Mouse (Mus musculus): ENCODE measurements around the gene Chst3. TPM values are rescaled to one million over a fixed set of nuclear protein-coding genes. Genes with fewer than 3 reads are reported as not detected.

The Chst3 gene
- total RNA-seq (2014; rRNA removed; ENCODE audit: low replicate concordance) (2.2 and 2.4 TPM in 2 replicates), polyA plus RNA-seq (2015; fragmentation: Nextera tagmentation; extraction: Ambion mirVana) (0.20 and 0.27 TPM in 2 replicates)

DNA sequence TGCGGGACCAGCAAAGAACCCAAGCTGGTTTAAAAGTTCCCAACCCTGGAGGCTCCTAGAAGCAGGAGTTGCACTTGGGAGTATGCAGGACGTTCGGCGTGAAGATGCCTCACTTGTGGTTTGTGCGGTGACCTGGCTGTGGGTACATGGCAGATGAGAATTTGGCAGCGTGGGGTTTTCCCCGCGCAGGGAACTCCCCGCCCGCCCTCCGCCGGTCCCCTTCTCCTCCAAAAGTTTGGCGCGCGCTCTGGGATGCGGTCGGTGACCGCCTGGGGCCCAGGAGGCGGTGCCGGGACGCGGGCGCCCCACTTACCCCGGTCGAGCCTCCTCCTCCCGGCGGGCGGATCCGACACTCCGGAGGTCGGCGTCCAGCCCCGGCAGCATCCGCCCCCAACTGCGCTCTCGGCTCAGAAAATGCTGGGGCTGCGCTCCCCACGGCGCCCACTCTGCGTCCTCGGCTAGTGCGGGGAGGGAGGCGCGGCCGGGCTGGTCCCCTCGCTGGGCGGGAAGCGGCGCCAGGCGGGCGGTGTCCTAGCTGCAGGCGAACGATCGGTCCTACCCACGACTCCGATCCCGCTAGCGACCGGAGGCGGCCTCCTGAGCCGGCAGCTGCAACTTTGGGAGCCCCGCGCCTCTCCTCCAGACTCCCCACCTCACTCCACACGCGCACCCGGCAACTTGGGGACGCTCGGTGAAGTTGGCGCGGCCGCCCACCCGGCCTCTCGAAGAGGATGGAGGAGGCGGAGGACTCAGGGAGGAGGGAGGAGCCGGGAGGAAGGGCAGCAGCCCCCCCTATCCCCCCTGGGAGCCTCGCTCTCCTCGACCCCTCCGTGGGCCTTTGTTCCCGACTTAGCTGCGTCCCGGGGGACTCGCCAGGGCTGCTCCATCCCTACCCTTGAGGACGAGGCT lies at the start of gene Chst3:
Chst3 (minus strand) TSS at position 670 of the 909 bp plus-strand sequence.
- H3K36me3 ChIP-seq (replicated peaks; ENCODE audit: control insufficient read depth, insufficient read depth, low read length), result no peaks in the 10 kb centered on the region
- no peaks in the 10 kb centered on the region for H3K9me3 ChIP-seq (replicated peaks; ENCODE audit: control insufficient read depth, low read length)
- peaks cover 62% of the 10 kb centered on the region for H3K27me3 ChIP-seq (ENCODE audit: control insufficient read depth, insufficient read depth, low read length)
- TF ChIP-seq CTCF (IDR thresholded peaks at IDR 0.05; ENCODE audit: low read depth), result no peak
- no peak for TF ChIP-seq EP300 (IDR thresholded peaks at IDR 0.05; ENCODE audit: low read depth)
- peak within 1 kb of the TSS; percentile 44; the same call in 1 of the 2 replicates for H3K9ac ChIP-seq (replicated peaks; ENCODE audit: low read depth, low read length)
- DNase-seq (ENCODE audit: low spot score), result no peak
- no peaks in the 10 kb centered on the region for H3K4me1 ChIP-seq (ENCODE audit: control insufficient read depth, insufficient read depth)
- 1% methylated on average over 63 of the region's 83 CpGs for WGBS
- H3K4me3 ChIP-seq (ENCODE audit: low read depth, low read length), result peak within 1 kb of the TSS; percentile 56
- H3K4me2 ChIP-seq (ENCODE audit: low read depth, low read length), result peak within 1 kb of the TSS; percentile 80
- ATAC-seq (ENCODE audit: insufficient read depth, low read depth), result peak; percentile 56
- 0 out of 2 replicates have a peak within 1 kb of the TSS, but pooled peaks have one; percentile 36 for H3K27ac ChIP-seq (ENCODE audit: low read depth)

DNA sequence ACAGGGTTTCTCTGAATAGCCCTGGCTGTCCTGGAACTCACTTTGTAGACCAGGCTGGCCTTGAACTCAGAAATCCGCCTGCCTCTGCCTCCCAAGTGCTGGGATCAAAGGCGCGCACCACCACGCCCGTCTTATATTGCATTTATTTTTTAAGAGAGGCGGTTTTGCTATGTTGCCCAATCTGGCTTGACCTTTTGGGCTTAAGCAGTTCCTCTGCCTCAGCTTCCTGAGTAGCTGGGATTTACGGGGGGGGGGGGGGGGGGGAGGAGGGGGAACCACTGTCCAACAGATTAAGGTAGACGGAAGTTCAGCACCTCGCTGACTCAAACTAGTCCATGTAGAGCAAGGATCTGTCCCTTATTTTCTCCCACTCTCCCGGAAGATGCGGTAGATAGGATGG lies 49.7 kb upstream of the Chst3 start:
- H3K4me1 ChIP-seq (ENCODE audit: control insufficient read depth, insufficient read depth), result 0 out of 2 replicates have a peak, but pooled peaks cover 4% of the 10 kb centered on the region
- H3K27ac ChIP-seq (ENCODE audit: low read depth), result no peak overlapping the region
- no peak overlapping the region for H3K9ac ChIP-seq (replicated peaks; ENCODE audit: low read depth, low read length)
- ATAC-seq (ENCODE audit: insufficient read depth, low read depth) (no peak), DNase-seq (ENCODE audit: low spot score) (no peak)
- no peak overlapping the region for H3K4me2 ChIP-seq (ENCODE audit: low read depth, low read length)
- H3K4me3 ChIP-seq (ENCODE audit: low read depth, low read length), result no peak overlapping the region
- H3K36me3 ChIP-seq (replicated peaks; ENCODE audit: control insufficient read depth, insufficient read depth, low read length), result no peaks in the 10 kb centered on the region
- 85% methylated on average over 10 of the region's 11 CpGs for WGBS
- no peaks in the 10 kb centered on the region for H3K27me3 ChIP-seq (ENCODE audit: control insufficient read depth, insufficient read depth, low read length)
- no peaks in the 10 kb centered on the region for H3K9me3 ChIP-seq (replicated peaks; ENCODE audit: control insufficient read depth, low read length)
- TF ChIP-seq CTCF (IDR thresholded peaks at IDR 0.05; ENCODE audit: low read depth) (no peak), EP300 (IDR thresholded peaks at IDR 0.05; ENCODE audit: low read depth) (no peak)

DNA sequence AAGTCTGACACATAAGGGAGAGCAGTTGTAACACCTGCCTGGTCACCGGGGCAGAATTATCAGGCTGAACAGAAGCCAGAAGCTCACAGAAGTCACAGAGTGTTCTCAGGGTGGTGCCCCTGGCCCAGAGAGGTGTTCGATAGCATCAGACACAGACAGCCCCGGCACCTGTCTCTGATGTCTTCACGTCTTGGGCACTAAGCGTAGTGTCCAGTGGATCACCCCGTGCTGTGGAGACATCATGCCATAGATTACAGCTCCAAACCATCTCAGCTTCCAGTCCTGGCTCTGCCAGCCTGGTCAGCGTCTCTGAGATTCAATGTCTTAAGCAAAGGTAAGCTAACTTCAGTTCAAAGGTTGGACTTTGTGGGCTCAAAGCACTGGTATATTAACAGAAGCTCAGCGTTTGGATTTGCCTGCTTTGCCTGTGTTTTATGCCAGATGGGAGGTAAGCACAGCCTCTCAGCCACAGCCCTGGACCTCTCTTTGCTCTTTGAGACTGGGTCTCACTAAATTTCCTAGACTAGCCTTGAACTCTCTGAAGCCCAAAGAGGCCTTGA lies 47.9 kb upstream of the Chst3 start:
- H3K4me1 ChIP-seq (ENCODE audit: control insufficient read depth, insufficient read depth), result peaks cover 3% of the 10 kb centered on the region
- no peaks in the 10 kb centered on the region for H3K27me3 ChIP-seq (ENCODE audit: control insufficient read depth, insufficient read depth, low read length)
- 84% methylated on average over 8 of the region's 8 CpGs for WGBS
- no peak overlapping the region for H3K4me3 ChIP-seq (ENCODE audit: low read depth, low read length)
- no peaks in the 10 kb centered on the region for H3K36me3 ChIP-seq (replicated peaks; ENCODE audit: control insufficient read depth, insufficient read depth, low read length)
- no peak overlapping the region for H3K9ac ChIP-seq (replicated peaks; ENCODE audit: low read depth, low read length)
- no peaks in the 10 kb centered on the region for H3K9me3 ChIP-seq (replicated peaks; ENCODE audit: control insufficient read depth, low read length)
- ATAC-seq (ENCODE audit: insufficient read depth, low read depth) (no peak), DNase-seq (ENCODE audit: low spot score) (no peak)
- no peak for TF ChIP-seq EP300 (IDR thresholded peaks at IDR 0.05; ENCODE audit: low read depth)
- TF ChIP-seq CTCF (IDR thresholded peaks at IDR 0.05; ENCODE audit: low read depth), result no peak
- H3K27ac ChIP-seq (ENCODE audit: low read depth), result no peak overlapping the region
- H3K4me2 ChIP-seq (ENCODE audit: low read depth, low read length), result no peak overlapping the region

DNA sequence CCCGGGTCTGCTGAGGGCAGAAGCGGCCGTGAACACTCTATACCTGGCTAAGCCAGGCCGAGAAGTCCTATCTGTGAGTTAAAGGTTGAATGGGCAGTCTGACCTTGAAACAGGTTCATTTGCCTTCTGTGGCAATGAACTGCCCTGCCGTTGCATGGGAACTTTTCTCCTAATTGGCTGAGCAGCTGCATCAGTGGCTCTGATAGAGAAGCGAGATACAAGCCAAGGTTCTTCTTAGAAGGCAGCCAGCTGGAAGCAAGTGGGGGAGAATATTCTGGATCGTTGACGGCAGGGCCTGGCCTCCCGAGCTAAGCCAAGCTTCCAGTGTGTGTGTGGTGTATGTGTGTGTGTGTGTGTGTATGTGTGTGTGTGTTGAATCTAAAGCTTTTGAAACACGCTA lies 46.2 kb upstream of the Chst3 start:
- ATAC-seq (ENCODE audit: insufficient read depth, low read depth) (no peak), DNase-seq (ENCODE audit: low spot score) (peak; percentile 19)
- H3K27me3 ChIP-seq (ENCODE audit: control insufficient read depth, insufficient read depth, low read length), result no peaks in the 10 kb centered on the region
- no peak overlapping the region for H3K4me2 ChIP-seq (ENCODE audit: low read depth, low read length)
- H3K4me3 ChIP-seq (ENCODE audit: low read depth, low read length), result no peak overlapping the region
- peak overlapping the region; percentile 36 for H3K27ac ChIP-seq (ENCODE audit: low read depth)
- H3K9me3 ChIP-seq (replicated peaks; ENCODE audit: control insufficient read depth, low read length), result no peaks in the 10 kb centered on the region
- 48% methylated on average over 10 of the region's 10 CpGs for WGBS
- H3K36me3 ChIP-seq (replicated peaks; ENCODE audit: control insufficient read depth, insufficient read depth, low read length), result no peaks in the 10 kb centered on the region
- H3K4me1 ChIP-seq (ENCODE audit: control insufficient read depth, insufficient read depth), result peaks cover 6% of the 10 kb centered on the region
- H3K9ac ChIP-seq (replicated peaks; ENCODE audit: low read depth, low read length), result no peak overlapping the region
- TF ChIP-seq CTCF (IDR thresholded peaks at IDR 0.05; ENCODE audit: low read depth) (no peak), EP300 (IDR thresholded peaks at IDR 0.05; ENCODE audit: low read depth) (no peak)

DNA sequence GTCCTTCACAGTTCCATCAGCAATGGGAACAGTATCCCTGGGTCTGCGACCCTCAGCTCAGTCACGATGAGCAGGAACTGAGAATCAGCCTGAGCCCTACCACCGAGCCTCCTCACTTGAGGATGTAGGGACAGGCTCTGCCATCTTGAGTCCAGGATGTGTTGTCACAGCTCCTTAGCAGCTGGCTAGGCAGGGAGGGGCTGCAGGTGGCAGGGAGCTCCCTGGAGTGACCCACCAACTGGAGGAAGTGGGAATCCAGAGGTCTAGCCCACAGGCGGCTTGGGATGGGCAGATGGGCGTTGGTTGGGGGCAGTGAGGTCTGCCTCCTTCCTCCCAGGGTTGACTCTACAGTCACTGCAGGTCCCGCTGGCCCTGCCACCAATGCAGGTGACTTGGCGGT lies 44.3 kb upstream of the Chst3 start:
- Histone ChIP-seq H3K27ac (ENCODE audit: low read depth) (no peak overlapping the region), H3K4me1 (ENCODE audit: control insufficient read depth, insufficient read depth) (peaks cover 9% of the 10 kb centered on the region), H3K36me3 (replicated peaks; ENCODE audit: control insufficient read depth, insufficient read depth, low read length) (no peaks in the 10 kb centered on the region), H3K4me3 (ENCODE audit: low read depth, low read length) (no peak overlapping the region), H3K9me3 (replicated peaks; ENCODE audit: control insufficient read depth, low read length) (no peaks in the 10 kb centered on the region), H3K9ac (replicated peaks; ENCODE audit: low read depth, low read length) (no peak overlapping the region), H3K4me2 (ENCODE audit: low read depth, low read length) (no peak overlapping the region), H3K27me3 (ENCODE audit: control insufficient read depth, insufficient read depth, low read length) (no peaks in the 10 kb centered on the region)
- ATAC-seq (ENCODE audit: insufficient read depth, low read depth) (no peak), DNase-seq (ENCODE audit: low spot score) (no peak)
- WGBS, result 89% methylated on average over 7 of the region's 7 CpGs
- TF ChIP-seq EP300 (IDR thresholded peaks at IDR 0.05; ENCODE audit: low read depth) (no peak), CTCF (IDR thresholded peaks at IDR 0.05; ENCODE audit: low read depth) (no peak)

All from heart, postnatal 0 days (tissue).